Mouse (Mus musculus) neural tube, embryonic 15.5 days (tissue): ENCODE measurements around the gene Pgam1. TPM values are rescaled to one million over a fixed set of nuclear protein-coding genes. Genes with fewer than 3 reads are reported as not detected.

ENCODE experiments used
- ATAC-seq: fragments of 200-750 bp; cut with Nextera tagmentation; 2 replicates; pipeline ENCODE4 v1.8.0; 2017; ENCODE audit warnings: mild to moderate bottlenecking, moderate TSS enrichment, moderate library complexity; ENCODE audit not compliant: low FRiP score
- H3K27ac ChIP-seq: fragments of 300-500 bp; sonication (generic); replicated peaks from 2 replicates; pipeline ENCODE4 v1.5.1; 2015; ENCODE audit warnings: mild to moderate bottlenecking, inconsistent platforms
- H3K27me3 ChIP-seq: fragments of 300-500 bp; sonication (generic); replicated peaks from 2 replicates; pipeline ENCODE4 v1.6.1; 2015; ENCODE audit warnings: inconsistent platforms
- H3K36me3 ChIP-seq: fragments of 300-500 bp; sonication (generic); 2 replicates; pipeline ENCODE4 v1.6.1; 2015; ENCODE audit warnings: inconsistent platforms
- H3K4me1 ChIP-seq: fragments of 300-500 bp; sonication (generic); 2 replicates; pipeline ENCODE4 v1.6.1; 2015; ENCODE audit warnings: inconsistent platforms
- H3K4me2 ChIP-seq: fragments of 300-500 bp; sonication (generic); 2 replicates; pipeline ENCODE4 v1.6.1; 2015; ENCODE audit warnings: inconsistent platforms, mild to moderate bottlenecking, moderate library complexity
- H3K4me3 ChIP-seq: fragments of 300-500 bp; sonication (generic); replicated peaks from 2 replicates; pipeline ENCODE4 v1.5.1; 2015; ENCODE audit warnings: mild to moderate bottlenecking, inconsistent platforms
- H3K9ac ChIP-seq: fragments of 300-500 bp; sonication (generic); replicated peaks from 2 replicates; pipeline ENCODE4 v1.6.1; 2015; ENCODE audit warnings: mild to moderate bottlenecking, inconsistent platforms
- H3K9me3 ChIP-seq: fragments of 300-500 bp; sonication (generic); replicated peaks from 2 replicates; pipeline ENCODE4 v1.6.1; 2016; ENCODE audit warnings: inconsistent platforms
- WGBS: fragments of 180-500 bp; shearing (Covaris S2); methylation state at CpG from one replicate; pipeline ENCODE4 v1.1.7; 2015; ENCODE audit warnings: mixed read lengths; 5-methylcytosine and 5-hydroxymethylcytosine counted together
- polyA plus RNA-seq: library from polyadenylated mRNA; unstranded; fragments of >200 nt; fragmentation: Nextera tagmentation; extraction: Ambion mirVana; gene quantifications from 2 replicates; pipeline ENCODE4 v1.2.1, GENCODE M21; 2015

The Pgam1 gene
- polyA plus RNA-seq, 1 experiment from 2014 or later = 540 TPM

- Histone ChIP-seq H3K9ac (no peak overlapping the region), H3K36me3 (peaks cover 35% of the 10 kb centered on the region), H3K9me3 (no peaks in the 10 kb centered on the region), H3K4me3 (no peak overlapping the region), H3K4me1 (peaks cover 27% of the 10 kb centered on the region), H3K27me3 (no peaks in the 10 kb centered on the region), H3K4me2 (no peak overlapping the region), H3K27ac (no peak overlapping the region)
- WGBS = 98% methylated on average over 1 of the region's 1 CpGs
- ATAC-seq = no peak
Measured at GRCm38 (mm10) chr19:41935921-41936320, 24.2 kb downstream of the Pgam1 start.

- H3K4me1 ChIP-seq = peaks cover 17% of the 10 kb centered on the region
- H3K9ac ChIP-seq = no peak overlapping the region
- WGBS = 92% methylated on average over 5 of the region's 5 CpGs
- ATAC-seq = no peak
- H3K27ac ChIP-seq = no peak overlapping the region
- peaks cover 58% of the 10 kb centered on the region for H3K36me3 ChIP-seq
- no peak overlapping the region for H3K4me2 ChIP-seq
- H3K27me3 ChIP-seq = no peaks in the 10 kb centered on the region
- H3K9me3 ChIP-seq = no peaks in the 10 kb centered on the region
- H3K4me3 ChIP-seq = no peak overlapping the region
Measured at GRCm38 (mm10) chr19:41938539-41938938, 26.8 kb downstream of the Pgam1 start.

GRCm38 (mm10) chr19:41943841-41944240 is 32.1 kb downstream of the Pgam1 start:
- no peaks in the 10 kb centered on the region for H3K4me1 ChIP-seq
- H3K36me3 ChIP-seq = peaks cover 92% of the 10 kb centered on the region
- no peaks in the 10 kb centered on the region for H3K27me3 ChIP-seq
- H3K9me3 ChIP-seq = no peaks in the 10 kb centered on the region
- H3K27ac ChIP-seq = no peak overlapping the region
- ATAC-seq = no peak
- no peak overlapping the region for H3K9ac ChIP-seq
- H3K4me2 ChIP-seq = no peak overlapping the region
- 92% methylated on average over 7 of the region's 7 CpGs for WGBS
- no peak overlapping the region for H3K4me3 ChIP-seq

- no peaks in the 10 kb centered on the region for H3K9me3 ChIP-seq
Measured at GRCm38 (mm10) chr19:41952287-41952686, 40.6 kb downstream of the Pgam1 start.

GRCm38 (mm10) chr19:41953574-41953973 is 41.9 kb downstream of the Pgam1 start:
- WGBS = 93% methylated on average over 3 of the region's 3 CpGs
- ATAC-seq = no peak
- H3K9me3 ChIP-seq = no peaks in the 10 kb centered on the region
- H3K36me3 ChIP-seq = peaks cover 92% of the 10 kb centered on the region
- no peak overlapping the region for H3K27ac ChIP-seq
- no peak overlapping the region for H3K9ac ChIP-seq
- H3K4me1 ChIP-seq = no peaks in the 10 kb centered on the region
- no peaks in the 10 kb centered on the region for H3K27me3 ChIP-seq
- H3K4me2 ChIP-seq = no peak overlapping the region
- no peak overlapping the region for H3K4me3 ChIP-seq

More at GRCm38 (mm10) chr19:41952287-41952686, 40.6 kb downstream of the Pgam1 start:
- peaks cover 91% of the 10 kb centered on the region for H3K36me3 ChIP-seq
- no peak overlapping the region for H3K9ac ChIP-seq
- H3K4me2 ChIP-seq = no peak overlapping the region
- no peaks in the 10 kb centered on the region for H3K4me1 ChIP-seq
- H3K27me3 ChIP-seq = no peaks in the 10 kb centered on the region
- WGBS = 90% methylated on average over 4 of the region's 4 CpGs
- no peak overlapping the region for H3K4me3 ChIP-seq
- no peak overlapping the region for H3K27ac ChIP-seq
- no peak for ATAC-seq

Other genes starting within 250 kb of the Pgam1 start
- 32.8 and 36.8 TPM in 2 replicates for gene Slit1, start 168.3 kb upstream of the Pgam1 start, polyA plus RNA-seq
- gene Arhgap19, start 109.9 kb upstream of the Pgam1 start, polyA plus RNA-seq = 4.8 and 8.7 TPM in 2 replicates
- gene Frat1, start 82.0 kb upstream of the Pgam1 start, polyA plus RNA-seq = 20.1 and 22.7 TPM in 2 replicates
- 7.0 and 7.1 TPM in 2 replicates for gene Frat2, start 63.8 kb upstream of the Pgam1 start, polyA plus RNA-seq
- gene Rrp12, start 15.8 kb upstream of the Pgam1 start, polyA plus RNA-seq = 17.9 and 18.5 TPM in 2 replicates
- 59.7 and 61.4 TPM in 2 replicates for gene Exosc1, start 21.5 kb downstream of the Pgam1 start, polyA plus RNA-seq
- gene Zdhhc16, start 21.6 kb downstream of the Pgam1 start, polyA plus RNA-seq = 89.3 and 90.6 TPM in 2 replicates
- 31.0 and 35.8 TPM in 2 replicates for gene Mms19, start 69.2 kb downstream of the Pgam1 start, polyA plus RNA-seq
- 13.9 and 14.5 TPM in 2 replicates for gene Ubtd1, start 69.8 kb downstream of the Pgam1 start, polyA plus RNA-seq
- gene Ankrd2, start 124.1 kb downstream of the Pgam1 start, polyA plus RNA-seq = 1.1 and 1.3 TPM in 2 replicates
- gene Hoga1, start 133.7 kb downstream of the Pgam1 start, polyA plus RNA-seq = 1.7 and 1.8 TPM in 2 replicates
- gene 4933411K16Rik, start 140.3 kb downstream of the Pgam1 start, polyA plus RNA-seq = not detected in 2 replicates
- gene Morn4, start 174.4 kb downstream of the Pgam1 start, polyA plus RNA-seq = 99.6 and 116 TPM in 2 replicates
- gene Pi4k2a, start 178.5 kb downstream of the Pgam1 start, polyA plus RNA-seq = 31.0 and 33.5 TPM in 2 replicates
- gene Avpi1, start 217.1 kb downstream of the Pgam1 start, polyA plus RNA-seq = 11.1 and 14.2 TPM in 2 replicates
- gene Marveld1, start 235.5 kb downstream of the Pgam1 start, polyA plus RNA-seq = 3.6 and 4.0 TPM in 2 replicates